Mouse (Mus musculus) monocyte, adult 2 months (primary cell): ENCODE data around the gene Spop.
"Not testable (repeated sequence)": the region's sequence is repeated elsewhere in the genome, so short reads cannot be mapped to it uniquely, and the experiment has no call there.

Source experiments
- DNase-seq, 2 experiments: peaks; one replicate each; pipeline ENCODE4 v3.0.0; 2022; ENCODE audit warnings: low spot score in 2 of 2, low read depth in 1 of 2

Gene Spop

DNA sequence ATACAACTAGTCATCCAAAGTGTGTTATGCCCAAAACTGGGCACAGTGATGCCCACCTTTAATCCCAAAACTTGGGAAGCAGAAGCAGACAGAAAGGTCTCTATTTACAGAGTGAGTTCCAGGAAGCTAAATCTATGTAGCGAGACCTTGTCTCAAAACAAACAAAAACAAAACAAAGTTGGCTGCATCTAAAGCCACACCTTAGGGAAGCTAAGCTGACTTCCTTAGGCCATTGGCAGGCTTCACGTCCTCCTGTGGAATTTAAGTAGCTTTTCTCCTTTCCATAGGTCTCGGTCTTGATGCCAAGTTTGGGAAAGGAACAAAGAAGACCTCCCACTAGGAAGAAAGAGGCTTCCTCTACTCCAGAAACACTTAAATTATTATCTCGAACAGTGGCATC, 22.7 kb upstream of the Spop start:
- no peak for DNase-seq

- no peak for DNase-seq
Measured at GRCm38 (mm10) chr11:95391743-95392142, 22.1 kb upstream of the Spop start.

DNA sequence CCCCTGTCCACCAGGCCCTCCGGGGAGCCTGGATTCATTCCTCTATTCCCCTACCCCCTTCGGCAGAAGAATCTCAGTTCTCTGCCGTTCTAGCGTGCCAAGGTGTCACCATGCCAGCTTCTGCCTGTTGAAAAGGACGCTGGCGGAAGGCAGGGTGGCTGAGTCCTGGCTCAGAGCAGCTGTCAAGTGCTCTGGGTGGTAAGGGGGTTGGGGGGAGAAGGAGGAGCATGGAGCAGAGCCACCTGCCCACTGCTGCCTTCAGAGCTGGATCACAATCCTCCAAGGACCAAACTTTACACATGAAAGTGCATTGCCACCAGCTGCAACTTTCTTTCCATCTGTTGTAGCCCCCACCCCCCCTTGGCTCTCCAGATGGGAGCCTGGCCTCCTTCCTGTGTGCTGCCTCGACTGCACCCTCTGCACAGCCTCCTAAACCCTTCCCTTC, 21.6 kb upstream of the Spop start:
- no peak for DNase-seq

- no peak for DNase-seq
Measured at GRCm38 (mm10) chr11:95392708-95393499, 21.0 kb upstream of the Spop start.

GRCm38 (mm10) chr11:95393500-95393816, 20.4 kb upstream of the Spop start:
- no peak for DNase-seq

DNA sequence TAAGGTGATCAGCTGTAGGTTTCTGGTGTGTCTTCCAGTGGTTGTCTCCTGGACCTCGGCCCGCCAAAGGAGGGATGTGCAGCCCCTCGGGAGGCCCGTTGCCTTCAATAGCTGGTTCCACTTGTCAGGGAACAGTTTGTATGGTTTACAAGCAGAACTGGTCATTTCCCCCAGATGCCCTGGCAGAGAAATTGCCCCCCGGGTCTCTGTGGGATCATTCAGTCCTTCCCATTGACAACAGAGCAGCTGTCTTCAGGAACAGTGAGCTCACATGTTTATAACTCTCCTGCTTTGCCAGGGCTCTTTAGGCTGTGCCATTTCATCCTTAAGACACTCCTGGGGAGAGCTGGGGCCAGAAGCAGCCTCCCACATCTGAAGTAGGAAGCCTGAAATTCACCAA, 19.8 kb upstream of the Spop start:
- DNase-seq, result no peak

DNA sequence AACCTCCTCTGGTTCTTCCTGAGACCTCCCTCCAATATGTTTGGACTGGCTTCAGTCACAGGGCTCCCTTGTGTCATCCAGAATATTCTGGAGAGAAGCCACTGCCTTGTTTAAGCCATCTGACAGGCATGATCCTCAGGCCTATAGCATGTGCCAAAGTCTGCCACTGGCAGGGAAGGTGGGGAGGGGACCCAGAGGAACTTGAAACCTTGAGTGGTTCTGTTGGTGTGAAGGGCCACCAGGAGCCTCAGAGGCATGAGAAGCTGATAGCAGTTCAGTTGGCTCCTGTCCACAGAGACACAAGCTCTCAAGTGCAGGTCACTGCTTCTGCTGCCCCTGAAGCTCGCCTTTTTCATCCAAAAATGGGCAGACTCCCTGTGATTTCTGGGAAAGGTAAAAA, 17.3 kb upstream of the Spop start:
- no peak for DNase-seq

DNA sequence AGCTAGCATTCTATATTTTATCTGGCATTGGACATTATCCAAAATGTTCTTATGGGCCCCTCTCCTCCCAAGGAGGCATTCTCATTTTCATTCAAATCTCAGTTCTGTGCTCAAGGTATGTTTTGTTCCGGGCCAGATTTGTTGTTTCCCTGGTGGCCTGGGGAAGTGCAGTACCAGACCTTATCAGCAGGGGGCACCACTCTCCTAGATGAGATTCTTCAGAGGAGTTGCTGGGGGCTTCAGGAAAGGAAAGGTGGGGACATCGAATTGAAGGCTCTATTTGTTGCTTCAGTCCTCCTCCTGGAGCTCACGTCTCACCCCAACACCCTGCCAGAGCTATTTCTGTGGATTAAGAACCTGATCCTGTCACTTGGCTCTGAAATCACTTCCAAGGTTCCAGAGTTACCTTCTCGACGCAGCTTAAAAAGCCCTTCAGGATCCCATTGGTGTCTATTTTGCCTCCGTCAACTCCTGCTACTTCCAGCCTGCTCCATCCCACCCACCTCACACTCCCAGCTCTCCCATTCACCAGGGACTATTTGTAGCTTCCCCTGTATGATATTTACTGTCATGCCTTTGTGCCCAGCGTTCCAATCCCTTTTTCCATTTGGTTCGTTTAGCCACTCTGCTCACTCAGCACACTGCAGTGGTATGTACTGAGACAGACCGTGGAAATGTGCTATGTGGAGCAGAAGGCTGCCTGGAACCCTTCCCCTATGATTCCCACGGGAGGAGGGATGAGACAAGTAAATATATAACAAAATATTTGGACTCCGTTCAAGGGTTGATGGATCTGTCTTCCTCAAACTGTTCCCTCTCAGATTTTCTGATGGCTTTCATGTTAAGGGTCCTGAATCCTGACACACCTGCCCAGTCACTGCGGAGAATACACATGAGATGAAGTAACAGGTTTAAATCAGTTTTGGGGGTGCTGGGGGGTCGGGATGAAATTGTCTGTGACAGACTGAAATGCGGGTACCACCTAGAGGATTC, 15.7 kb upstream of the Spop start:
- peak; percentile 22 to 47 for DNase-seq

DNA sequence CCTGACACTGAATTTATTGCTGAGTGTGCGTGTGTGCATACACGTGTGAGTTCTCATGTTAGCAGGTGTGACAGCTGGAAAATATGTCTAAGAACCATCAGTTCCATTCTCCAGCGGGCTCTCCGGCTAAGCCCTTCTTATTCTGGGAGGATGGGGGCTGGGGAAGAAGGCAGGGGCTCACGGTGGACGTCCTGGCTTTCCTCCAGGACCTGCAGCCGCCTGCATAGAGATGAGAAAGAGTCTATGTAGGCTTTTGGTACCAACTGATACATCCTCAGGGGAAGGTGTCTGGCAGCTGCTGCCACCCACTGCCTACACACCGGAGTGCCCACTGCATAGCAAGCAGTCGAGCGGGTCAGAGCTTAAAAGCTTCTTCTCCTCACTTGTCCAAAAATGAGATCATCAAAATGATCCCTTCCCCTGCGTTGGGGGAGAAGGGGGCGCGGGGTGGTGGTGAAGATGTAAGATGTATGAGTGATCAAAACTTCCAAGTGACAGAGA, 14.3 kb upstream of the Spop start:
- no peak for DNase-seq

DNA sequence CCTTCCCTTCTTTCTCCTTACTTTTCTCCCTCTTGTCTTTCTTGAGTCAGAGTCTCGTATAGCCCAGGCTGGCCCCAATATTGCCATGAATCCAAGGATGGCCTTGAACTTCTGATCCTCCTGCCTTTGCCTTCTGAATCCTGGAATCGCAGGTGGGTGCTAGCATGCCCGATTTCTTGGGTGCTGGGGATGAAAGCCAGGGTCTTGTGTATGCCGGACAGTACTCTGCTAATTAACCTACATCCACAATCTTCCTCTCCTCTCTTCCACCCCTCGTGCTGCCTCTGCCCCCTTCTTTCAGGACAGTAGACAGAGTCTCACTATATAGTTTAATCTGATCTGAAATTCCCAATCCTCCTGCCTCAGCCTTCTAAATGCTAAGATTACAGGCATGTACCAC, 12.3 kb upstream of the Spop start:
- DNase-seq, result no peak

- no peak for DNase-seq
Measured at GRCm38 (mm10) chr11:95402196-95402595, 11.7 kb upstream of the Spop start.

- no peak for DNase-seq
Measured at GRCm38 (mm10) chr11:95402658-95403101, 11.2 kb upstream of the Spop start.

GRCm38 (mm10) chr11:95403382-95404340, 10.2 kb upstream of the Spop start:
- no peak for DNase-seq

- no peak for DNase-seq
Measured at GRCm38 (mm10) chr11:95405771-95406170, 8.1 kb upstream of the Spop start.

- DNase-seq, result not testable (repeated sequence)
Measured at GRCm38 (mm10) chr11:95406398-95406797, 7.5 kb upstream of the Spop start.

- DNase-seq, result no peak
Measured at GRCm38 (mm10) chr11:95409450-95410112, 4.3 kb upstream of the Spop start.

DNA sequence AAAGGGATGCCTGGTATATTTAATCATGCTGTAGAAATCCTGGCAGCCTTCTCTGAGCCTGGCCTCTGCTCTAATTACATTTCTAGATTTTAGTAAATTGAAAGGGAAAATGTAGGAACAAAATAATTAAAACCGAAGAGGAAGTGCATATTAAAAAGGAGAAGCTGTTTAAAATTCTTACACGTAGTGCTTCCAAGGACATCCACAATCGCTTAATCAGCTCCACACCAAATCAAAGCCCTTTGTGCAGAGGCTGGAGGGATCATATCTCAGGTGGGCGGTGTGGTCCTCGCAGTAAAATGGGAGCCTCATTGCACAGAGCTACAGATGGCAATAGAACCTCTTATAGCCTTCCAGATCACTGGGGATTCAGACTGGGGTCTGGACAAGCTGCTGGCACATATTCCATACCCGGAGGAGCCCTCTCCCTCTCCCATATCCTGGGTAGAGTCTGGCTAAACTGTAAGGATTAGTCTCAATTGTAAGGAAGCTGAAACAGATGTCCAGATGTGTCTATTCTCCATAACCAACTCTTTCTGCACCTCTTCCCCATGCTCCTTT, 2.3 kb upstream of the Spop start:
- no peak for DNase-seq

DNA sequence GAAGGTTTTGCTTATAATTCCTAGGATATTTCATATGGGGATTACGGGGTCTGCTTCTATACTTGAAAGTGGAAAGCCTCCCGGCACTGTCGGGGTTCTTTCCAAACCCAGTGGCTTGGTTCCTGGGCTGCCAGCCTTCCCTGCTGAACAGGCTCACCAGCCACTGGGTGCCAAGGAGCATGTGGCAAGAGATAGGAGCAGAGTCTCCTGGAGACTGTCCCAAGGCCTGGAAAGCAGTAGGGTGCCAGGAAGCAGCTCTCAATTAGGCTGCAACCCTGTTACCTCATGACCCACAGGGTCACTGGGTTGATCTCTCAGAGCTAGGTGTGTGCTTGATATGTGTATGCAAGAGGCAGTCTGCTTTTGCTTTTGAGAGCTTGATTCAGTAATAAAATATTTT, 1.3 kb upstream of the Spop start:
- no peak for DNase-seq

DNA sequence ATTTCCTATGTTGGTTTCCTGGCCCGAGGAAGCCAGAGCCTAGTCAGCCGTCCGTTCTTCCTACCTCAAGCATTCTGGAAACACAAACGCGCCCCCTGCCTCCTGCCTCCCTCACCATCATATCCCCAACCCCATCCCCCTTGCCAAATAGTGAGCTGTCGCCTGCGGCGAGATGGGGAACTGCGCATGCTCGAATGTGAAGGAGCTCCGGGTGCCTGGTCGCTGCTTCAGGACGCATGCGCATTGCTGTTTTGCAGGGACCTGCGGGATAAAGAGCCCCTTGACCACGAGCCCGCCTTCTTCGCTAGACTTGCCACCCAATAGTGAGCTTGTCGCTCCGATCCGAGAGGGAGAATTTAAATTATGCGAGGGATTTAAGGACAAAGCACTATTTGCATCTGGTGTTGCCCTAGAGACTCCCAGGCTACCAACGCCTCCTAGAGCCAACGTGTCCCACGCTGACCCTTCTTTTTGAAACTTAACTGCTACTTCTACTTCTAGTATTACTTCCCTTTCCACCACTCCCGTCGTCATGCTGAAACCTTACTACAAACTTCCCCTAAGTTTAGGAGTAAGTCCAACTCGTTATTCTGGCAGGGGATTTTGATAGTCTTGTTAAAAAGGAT, 769 bp downstream of the Spop start:
- peak; percentile 88 to 89 for DNase-seq
